Mouse (Mus musculus) olfactory bulb, adult 2 months (tissue): ENCODE measurements around the gene Sost.

Source experiments
- CTCF ChIP-seq: fragments of 200-500 bp; IDR thresholded peaks from 2 replicates; pipeline ENCODE4 v1.5.1; 2012; ENCODE audit warnings: low read depth, mild to moderate bottlenecking, low read length, moderate library complexity; ENCODE audit not compliant: insufficient read depth
- POLR2A ChIP-seq: fragments of 200-500 bp; IDR thresholded peaks from 2 replicates; pipeline ENCODE4 v1.6.1; 2012; ENCODE audit warnings: mild to moderate bottlenecking, low read depth, low read length, moderate library complexity; ENCODE audit not compliant: insufficient read depth

GRCm38 (mm10) chr11:101974923-101975322 lies 8.1 kb upstream of the Sost start:
- TF ChIP-seq CTCF (no peak; the same call in 1 of the 2 replicates), POLR2A (no peak)
